Mouse (Mus musculus): ENCODE measurements around the gene Lingo2.

DNA sequence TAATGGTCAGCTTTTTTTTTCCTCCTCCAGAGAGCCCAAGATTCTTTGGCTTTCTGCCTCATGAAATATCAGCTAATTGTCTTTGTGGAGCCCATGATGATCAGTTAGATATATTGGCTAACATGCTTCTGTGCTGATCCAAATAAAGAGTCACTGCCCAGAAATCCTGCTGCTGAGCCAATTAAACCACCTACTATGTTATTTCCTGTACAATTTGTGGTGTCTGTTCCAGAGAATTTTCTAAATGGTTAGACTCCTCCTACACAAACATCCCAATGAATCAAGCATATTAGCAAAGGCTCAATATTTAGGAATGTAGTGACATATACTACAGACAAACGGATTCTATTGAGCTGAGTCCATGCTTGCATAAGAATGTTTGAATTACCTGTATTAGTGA is 619.8 kb downstream of the Lingo2 start:
- TF ChIP-seq POLR2A (IDR thresholded peaks at IDR 0.05; ENCODE audit: extremely low read depth, insufficient read depth, low read length) (no peak), CTCF (IDR thresholded peaks at IDR 0.05; ENCODE audit: extremely low read depth, insufficient read depth, low read length) (no peak)

Measured in cortical plate, adult 2 months (tissue).